Mouse (Mus musculus): ENCODE results near the gene Olfr323. TPM values are rescaled to one million over a fixed set of nuclear protein-coding genes. Genes with fewer than 3 reads are reported as not detected.

Olfr323 gene
- total and polyA plus RNA-seq, 3 experiments = not detected

DNA sequence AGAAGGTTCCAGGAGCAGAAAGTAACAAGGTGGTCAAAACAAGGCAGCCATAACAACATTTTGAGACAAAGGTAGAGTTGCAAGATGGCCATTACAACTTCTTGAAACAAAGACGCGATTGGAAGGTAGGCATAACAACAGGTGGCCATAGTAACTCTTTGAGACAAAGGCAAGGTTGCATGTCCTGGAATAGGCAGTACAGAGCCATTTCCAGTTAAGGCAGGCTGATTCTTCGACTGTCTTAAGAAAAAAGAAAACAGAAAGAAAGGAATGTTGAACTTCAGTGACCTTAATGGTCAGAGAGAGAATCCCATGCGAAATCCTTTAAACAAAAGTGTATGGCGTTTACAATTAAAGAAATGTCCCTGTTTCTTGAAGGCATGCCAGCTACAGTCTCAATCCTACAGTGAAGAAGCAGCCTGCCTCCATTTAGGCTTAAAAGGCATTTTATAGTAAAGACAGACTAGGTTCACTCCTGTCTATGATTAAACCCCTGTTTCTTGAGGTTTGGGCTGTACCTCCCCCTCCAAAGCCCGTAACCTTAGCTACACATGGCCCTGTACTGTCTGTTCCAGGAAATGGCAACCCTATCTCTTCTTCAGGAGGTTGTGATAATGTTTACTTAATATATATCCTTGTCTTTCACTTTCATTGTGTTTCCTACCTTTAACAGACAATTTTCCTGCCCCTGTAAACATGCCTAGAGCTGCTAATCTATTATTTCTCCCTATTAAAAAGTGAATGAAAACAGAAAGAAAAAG, 27.3 kb downstream of the Olfr323 start:
- in situ Hi-C loops (cut with MboI; ENCODE audit: low pct_ligation_motif_present, low pct_unique_long_range_greater_than_20kb, low sequenced_read_pairs) (no loop called here), dilution Hi-C loops (cut with MboI; ENCODE audit: extremely low pct_ligation_motif_present, extremely low pct_unique_long_range_greater_than_20kb, low sequenced_read_pairs) (no loop called here)
- H3K79me2 ChIP-seq (replicated peaks; ENCODE audit: control insufficient read depth, extremely low read depth, insufficient read depth, poor library complexity, severe bottlenecking) = no peaks in the 10 kb centered on the region
- no peaks in the 10 kb centered on the region for H3K4me1 ChIP-seq (ENCODE audit: control insufficient read depth in 1 of 2, insufficient read depth in 2 of 2)
- DNase-seq (ENCODE audit: extremely low read depth) = no peak
- TF ChIP-seq IRF4 (IDR thresholded peaks at IDR 0.05; ENCODE audit: low read depth, low read length) (no peak), USF1 (IDR thresholded peaks at IDR 0.05; ENCODE audit: low read depth, low read length) (no peak), MAX (IDR thresholded peaks at IDR 0.05; ENCODE audit: low read length) (no peak), SIN3A (IDR thresholded peaks at IDR 0.05; ENCODE audit: low read length) (no peak), CTCF (conservative IDR thresholded peaks at IDR 0.05 in 1 of 2, IDR thresholded peaks at IDR 0.05 in 1 of 2; ENCODE audit: low read depth in 2 of 2, low read length in 2 of 2) (no peak), RCOR1 (conservative IDR thresholded peaks at IDR 0.05; ENCODE audit: low read depth, low read length) (no peak), MAFK (IDR thresholded peaks at IDR 0.05; ENCODE audit: insufficient replicate concordance, low read length) (no peak), MAZ (IDR thresholded peaks at IDR 0.05; ENCODE audit: low read depth, low read length) (no peak), POLR2AphosphoS2 (IDR thresholded peaks at IDR 0.05; ENCODE audit: low read depth, low read length) (no peak), ETS1 (conservative IDR thresholded peaks at IDR 0.05; ENCODE audit: low read depth, low read length) (no peak), ZMIZ1 (IDR thresholded peaks at IDR 0.05; ENCODE audit: low read depth, low read length) (no peak), ELF1 (IDR thresholded peaks at IDR 0.05; ENCODE audit: low read depth, low read length) (no peak), CHD1 (IDR thresholded peaks at IDR 0.05; ENCODE audit: low read depth, low read length) (no peak), ZKSCAN1 (IDR thresholded peaks at IDR 0.05; ENCODE audit: borderline replicate concordance, low read depth, low read length) (no peak), USF2 (conservative IDR thresholded peaks at IDR 0.05; ENCODE audit: low read depth, low read length) (no peak), JUN (IDR thresholded peaks at IDR 0.05; ENCODE audit: insufficient read depth, low read depth, low read length) (no peak)
- H3K9me3 ChIP-seq (replicated peaks; ENCODE audit: low read length) = no peaks in the 10 kb centered on the region
- H3K4me3 ChIP-seq (replicated peaks in 1 of 3; ENCODE audit: low read depth in 2 of 3, low read length in 2 of 3, poor library complexity in 1 of 3) = no peak overlapping the region
- H3K36me3 ChIP-seq (replicated peaks in 1 of 2; ENCODE audit: control insufficient read depth in 1 of 2, insufficient read depth in 1 of 2, low read length in 1 of 2) = no peaks in the 10 kb centered on the region
- H3K27me3 ChIP-seq (replicated peaks) = peaks cover 84% of the 10 kb centered on the region
- H3K9ac ChIP-seq (ENCODE audit: insufficient read depth, low read depth) = no peak overlapping the region
- H3K27ac ChIP-seq (ENCODE audit: insufficient read depth, low read depth) = no peak overlapping the region
- H3K4me2 ChIP-seq (ENCODE audit: insufficient read depth, low read depth, poor library complexity, severe bottlenecking) = no peak overlapping the region

DNA sequence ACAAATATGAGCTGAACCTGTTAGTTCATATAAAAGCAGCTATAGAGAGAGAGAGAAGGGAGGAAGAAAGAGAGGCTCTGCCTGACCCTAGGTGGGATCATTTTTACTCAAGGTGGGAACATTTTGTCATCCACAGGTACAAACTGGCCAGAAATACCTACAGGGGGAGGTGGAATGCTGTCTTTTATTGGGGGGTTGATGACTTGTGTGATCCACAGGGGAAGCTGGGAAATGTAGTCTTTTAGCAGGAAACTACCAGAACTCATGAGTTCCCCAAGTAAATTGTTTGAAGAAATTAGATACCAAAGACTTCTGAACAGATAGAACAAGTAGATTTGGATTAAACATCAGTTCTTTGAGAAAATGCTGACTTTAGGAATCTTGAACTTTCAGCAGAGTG, 28.2 kb downstream of the Olfr323 start:
- Histone ChIP-seq H3K4me3 (replicated peaks in 1 of 3; ENCODE audit: low read depth in 2 of 3, low read length in 2 of 3, poor library complexity in 1 of 3) (no peak overlapping the region), H3K36me3 (replicated peaks in 1 of 2; ENCODE audit: control insufficient read depth in 1 of 2, insufficient read depth in 1 of 2, low read length in 1 of 2) (no peaks in the 10 kb centered on the region), H3K27me3 (replicated peaks) (peaks cover 91% of the 10 kb centered on the region), H3K9ac (ENCODE audit: insufficient read depth, low read depth) (no peak overlapping the region), H3K4me2 (ENCODE audit: insufficient read depth, low read depth, poor library complexity, severe bottlenecking) (no peak overlapping the region), H3K79me2 (replicated peaks; ENCODE audit: control insufficient read depth, extremely low read depth, insufficient read depth, poor library complexity, severe bottlenecking) (no peaks in the 10 kb centered on the region), H3K27ac (ENCODE audit: insufficient read depth, low read depth) (no peak overlapping the region), H3K4me1 (ENCODE audit: control insufficient read depth in 1 of 2, insufficient read depth in 2 of 2) (no peaks in the 10 kb centered on the region), H3K9me3 (replicated peaks; ENCODE audit: low read length) (no peaks in the 10 kb centered on the region)
- dilution Hi-C loops (cut with MboI; ENCODE audit: extremely low pct_ligation_motif_present, extremely low pct_unique_long_range_greater_than_20kb, low sequenced_read_pairs) = no loop called here
- in situ Hi-C loops (cut with MboI; ENCODE audit: low pct_ligation_motif_present, low pct_unique_long_range_greater_than_20kb, low sequenced_read_pairs) = no loop called here
- TF ChIP-seq NELFE (IDR thresholded peaks at IDR 0.05; ENCODE audit: low read depth, low read length) (no peak), RAD21 (IDR thresholded peaks at IDR 0.05; ENCODE audit: low read depth, low read length) (no peak), UBTF (IDR thresholded peaks at IDR 0.05; ENCODE audit: low read depth, low read length) (no peak), POLR2AphosphoS2 (IDR thresholded peaks at IDR 0.05; ENCODE audit: low read depth, low read length) (no peak), MEF2A (IDR thresholded peaks at IDR 0.05; ENCODE audit: borderline replicate concordance, low read depth, low read length) (no peak), ZC3H11A (IDR thresholded peaks at IDR 0.05; ENCODE audit: low read depth, low read length) (no peak), CHD2 (IDR thresholded peaks at IDR 0.05; ENCODE audit: low read length) (no peak)
- no peak for DNase-seq (ENCODE audit: extremely low read depth)

Data from CH12.LX (cell line).